Mouse (Mus musculus) NIH3T3 (cell line): ENCODE results near the gene Tnik.

Source experiments
- DNase-seq: peaks from one replicate; pipeline ENCODE4 v3.0.0-alpha.2; 2012; ENCODE audit warnings: low read depth

The Tnik gene

GRCm38 (mm10) chr3:28621792-28622191 lies 358.8 kb downstream of the Tnik start:
- no peak for DNase-seq

- DNase-seq = no peak
Measured at GRCm38 (mm10) chr3:28626816-28627215, 363.8 kb downstream of the Tnik start.

DNA sequence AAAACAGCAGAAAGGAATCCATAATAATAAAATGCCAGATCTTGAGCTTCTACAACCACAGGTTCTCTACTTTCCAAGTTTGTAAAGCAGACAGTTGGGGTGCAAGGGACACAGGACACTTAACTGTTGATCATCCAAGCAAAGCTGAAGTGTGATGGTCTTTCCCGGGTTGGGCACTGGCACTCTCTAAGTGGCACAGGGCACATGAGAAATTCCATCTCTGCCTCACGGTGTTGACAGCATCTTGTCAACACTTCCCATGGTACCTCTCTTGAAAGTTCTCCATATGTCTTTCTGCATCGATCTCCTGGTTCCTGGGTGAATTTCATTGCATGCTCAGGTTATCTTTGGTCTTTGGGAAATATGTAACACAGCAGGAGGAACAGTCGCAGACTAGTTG lies 373.8 kb downstream of the Tnik start:
- DNase-seq = no peak

- DNase-seq = peak; percentile 56
Measured at GRCm38 (mm10) chr3:28638957-28639356, 375.9 kb downstream of the Tnik start.

DNA sequence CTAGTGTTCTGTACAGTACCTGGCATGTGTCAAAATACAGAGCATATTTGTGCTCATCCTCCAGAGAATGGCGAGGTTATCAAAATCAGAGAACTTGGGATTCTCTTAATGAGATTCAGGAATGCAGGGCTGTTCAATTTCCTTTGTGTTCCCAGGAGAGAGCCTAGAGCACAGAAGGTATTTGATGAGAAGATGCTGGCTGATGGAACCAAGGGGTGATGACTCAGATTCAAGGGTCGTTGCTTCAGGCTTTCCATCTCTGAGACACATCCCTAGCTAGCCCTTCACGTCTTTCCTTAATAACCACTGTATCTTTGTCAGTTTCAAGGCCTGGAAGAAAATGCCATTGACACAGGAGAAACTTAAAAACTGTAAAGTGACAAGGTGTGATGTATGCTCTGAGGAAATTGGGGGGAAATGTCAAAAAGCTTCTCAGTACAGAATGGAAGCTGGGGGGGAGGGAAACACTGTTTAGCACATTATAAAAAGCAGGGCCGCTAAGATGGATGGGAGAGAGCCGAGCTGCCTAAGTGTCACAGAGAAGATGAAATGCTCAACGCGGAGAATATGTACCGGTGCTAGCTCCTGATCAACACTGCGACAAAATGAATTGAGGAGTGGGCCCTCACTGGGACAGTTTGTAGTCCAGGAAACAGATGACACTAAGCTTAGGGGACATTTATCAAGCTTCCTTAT lies 380.4 kb downstream of the Tnik start:
- DNase-seq = no peak

- no peak for DNase-seq
Measured at GRCm38 (mm10) chr3:28652574-28652973, 389.6 kb downstream of the Tnik start.

- DNase-seq = no peak
Measured at GRCm38 (mm10) chr3:28653043-28653442, 390.0 kb downstream of the Tnik start.

- no peak for DNase-seq
Measured at GRCm38 (mm10) chr3:28654740-28655139, 391.7 kb downstream of the Tnik start.

DNA sequence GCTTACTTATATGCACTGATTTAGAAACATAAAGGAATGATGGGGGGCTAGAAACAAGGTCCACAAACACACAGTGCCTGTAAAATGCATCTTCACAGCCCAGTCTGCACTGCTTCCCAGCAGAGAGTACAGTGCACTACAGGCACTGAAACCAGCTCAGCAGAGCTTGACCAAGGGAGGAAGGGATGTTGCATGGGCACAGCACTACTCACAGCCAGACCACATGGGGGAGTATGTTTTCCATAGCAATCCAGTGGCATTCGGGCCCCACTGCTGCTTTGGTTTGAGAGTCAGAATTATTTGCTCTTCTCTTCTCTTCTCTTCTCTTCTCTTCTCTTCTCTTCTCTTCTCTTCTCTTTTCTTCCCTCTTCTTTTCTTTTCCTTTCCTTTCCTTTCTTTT lies 395.3 kb downstream of the Tnik start:
- DNase-seq = peak; percentile 10

DNA sequence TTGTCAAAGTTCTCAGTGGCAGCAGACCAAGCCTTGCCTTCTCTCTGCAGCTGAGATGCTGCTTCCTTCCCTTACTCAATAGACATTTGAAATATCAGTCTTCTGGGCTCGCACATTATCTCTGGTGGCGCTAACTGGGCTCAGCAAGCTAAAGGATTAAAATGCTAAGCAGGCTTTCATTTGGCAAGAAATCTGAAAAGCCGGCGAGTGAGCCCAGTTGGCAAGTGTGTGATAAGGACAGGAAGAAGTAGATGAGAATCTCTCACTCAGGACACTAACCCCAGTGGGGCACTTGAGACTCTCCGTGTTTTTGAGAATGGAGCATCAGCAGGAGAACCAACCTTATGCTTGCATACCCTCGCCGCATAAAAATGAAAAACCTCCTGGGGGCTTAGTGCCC lies 417.8 kb downstream of the Tnik start:
- DNase-seq = no peak

DNA sequence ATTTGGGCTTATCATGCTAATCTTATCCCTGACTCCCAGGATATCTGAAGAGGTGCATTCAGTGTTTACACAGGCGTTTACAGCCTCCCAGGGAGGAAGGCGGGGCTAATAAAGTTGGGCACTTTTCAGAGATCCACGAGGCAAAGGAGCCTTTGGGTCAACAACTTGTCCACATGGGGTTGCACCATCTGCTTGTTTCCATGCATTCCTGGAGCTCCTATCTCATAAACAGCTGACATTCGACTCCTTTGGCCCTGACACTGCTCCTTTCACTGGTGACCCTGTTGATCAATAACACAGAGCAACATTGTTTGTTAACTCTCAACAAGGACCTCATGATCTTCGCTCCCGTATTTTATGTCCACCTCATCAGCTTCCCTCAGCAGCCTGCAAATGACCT lies 418.9 kb downstream of the Tnik start:
- DNase-seq = no peak

GRCm38 (mm10) chr3:28682411-28682810 lies 419.4 kb downstream of the Tnik start:
- DNase-seq = no peak

GRCm38 (mm10) chr3:28685510-28685909 lies 422.5 kb downstream of the Tnik start:
- DNase-seq = no peak

GRCm38 (mm10) chr3:28694811-28695210 lies 431.8 kb downstream of the Tnik start:
- no peak for DNase-seq

GRCm38 (mm10) chr3:28695608-28696007 lies 432.6 kb downstream of the Tnik start:
- no peak for DNase-seq

DNA sequence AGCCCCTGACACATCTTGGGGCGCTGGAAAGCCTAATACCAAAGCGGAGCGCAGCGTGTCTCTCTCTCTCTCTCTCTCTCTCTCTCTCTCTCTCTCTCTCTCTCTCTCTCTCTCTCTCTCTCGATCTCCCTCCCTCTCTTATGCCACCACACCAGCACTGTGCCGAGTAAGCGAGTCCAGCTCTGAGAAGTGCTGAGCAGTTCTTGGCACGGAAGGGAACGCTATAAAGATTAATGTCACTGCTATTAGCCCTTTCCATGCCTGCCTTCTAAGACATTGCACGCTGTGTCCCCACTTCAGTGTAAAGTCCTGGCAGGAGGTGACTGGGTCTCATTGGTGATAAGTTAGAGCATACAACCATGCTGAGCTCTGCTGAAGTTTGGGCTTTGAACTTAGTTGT lies 433.1 kb downstream of the Tnik start:
- DNase-seq = no peak

GRCm38 (mm10) chr3:28697797-28698196 lies 434.8 kb downstream of the Tnik start, which contains the start of gene Slc2a2:
Slc2a2 (plus strand) TSS chr3:28697903.
- DNase-seq = no peak

GRCm38 (mm10) chr3:28699601-28700000 lies 436.6 kb downstream of the Tnik start:
- DNase-seq = no peak

- no peak for DNase-seq
Measured at GRCm38 (mm10) chr3:28705522-28706137, 442.6 kb downstream of the Tnik start.

DNA sequence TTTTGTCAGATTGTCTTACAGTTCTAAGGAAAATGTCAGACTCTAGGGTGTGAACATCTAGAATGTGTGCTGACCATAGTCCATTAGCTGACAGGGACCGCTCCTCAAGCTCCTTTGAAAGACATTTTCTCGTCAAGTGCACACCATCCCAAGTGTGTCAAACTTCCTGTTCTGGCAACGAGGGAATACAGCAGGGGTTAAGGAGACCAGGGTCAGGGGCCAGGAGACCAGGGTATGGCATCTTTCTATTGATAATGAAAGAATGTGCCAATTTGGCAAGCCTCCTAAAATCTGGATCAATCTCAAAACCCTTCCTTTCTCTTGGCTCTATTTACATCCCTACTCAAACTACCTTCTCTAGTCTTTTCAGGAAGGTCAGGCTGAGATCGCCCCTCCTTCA lies 443.7 kb downstream of the Tnik start:
- no peak for DNase-seq

- DNase-seq = peak; percentile 49
Measured at GRCm38 (mm10) chr3:28709740-28710139, 446.7 kb downstream of the Tnik start.

DNA sequence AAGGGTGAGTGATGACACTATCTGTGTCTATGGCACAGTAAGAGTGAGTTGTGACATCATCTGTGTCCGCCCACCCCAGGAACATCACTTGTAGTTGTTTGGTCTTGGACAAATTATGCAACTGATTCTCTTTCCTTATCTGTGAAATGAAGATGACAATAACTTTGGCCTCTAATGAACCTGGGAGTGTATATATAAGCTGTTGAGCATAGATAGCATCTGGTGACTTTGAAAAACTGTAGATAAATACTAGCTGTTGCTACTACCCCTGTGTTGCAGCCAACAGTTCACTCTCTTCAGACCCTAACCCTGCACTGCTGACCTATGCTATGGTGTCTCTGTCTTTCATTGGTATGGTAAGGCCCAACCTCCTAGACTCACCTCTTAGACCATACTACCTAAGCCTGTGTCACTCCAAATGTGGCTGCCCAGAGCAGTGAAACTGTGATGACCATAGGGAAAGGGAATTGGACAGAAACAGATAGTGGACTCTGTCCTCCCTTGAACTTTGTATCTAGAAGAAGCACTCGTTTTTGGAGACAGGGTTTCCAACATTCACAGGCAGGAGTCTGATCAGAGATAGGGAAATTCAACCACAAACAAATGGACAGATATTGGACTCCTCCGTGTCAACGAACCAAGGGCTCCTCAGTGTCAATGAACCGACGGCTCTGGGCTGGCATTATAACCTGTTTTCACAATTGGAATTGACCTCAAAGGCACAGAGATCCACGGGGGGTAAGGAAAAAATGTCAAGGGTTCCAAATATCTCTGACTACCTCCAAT lies 451.1 kb downstream of the Tnik start:
- no peak for DNase-seq

DNA sequence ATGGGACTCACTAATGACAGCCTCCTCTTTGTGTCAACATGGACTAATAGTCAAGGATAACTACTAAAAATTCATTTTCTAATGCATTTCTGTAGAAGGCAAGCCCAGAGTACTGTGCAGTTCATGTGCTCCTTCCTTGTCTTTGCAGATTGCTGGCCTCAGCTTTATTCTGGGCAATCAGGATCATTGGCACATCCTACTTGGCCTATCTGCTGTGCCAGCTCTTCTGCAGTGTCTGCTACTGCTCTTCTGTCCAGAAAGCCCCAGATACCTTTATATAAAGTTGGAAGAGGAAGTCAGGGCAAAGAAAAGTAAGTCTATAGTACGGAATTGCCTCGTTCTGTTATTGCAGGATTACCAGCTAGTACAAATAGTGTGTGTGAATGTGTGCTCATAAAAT lies 455.5 kb downstream of the Tnik start:
- no peak for DNase-seq
